Mouse (Mus musculus) kidney, postnatal 0 days (tissue): Measurements from ENCODE around the gene Chst5. TPM values are rescaled to one million over a fixed set of nuclear protein-coding genes. Genes with fewer than 3 reads are reported as not detected.
A peak's percentile ranks its signal among the peaks of the same experiment; 100 is the strongest.

Experiments used
- ATAC-seq: fragments of 200-750 bp; cut with Nextera tagmentation; replicated peaks from 2 replicates; pipeline ENCODE4 v1.8.0; 2017; ENCODE audit warnings: low read depth, moderate number of reproducible peaks, moderate TSS enrichment, moderate library complexity; ENCODE audit not compliant: low FRiP score
- DNase-seq: peaks from one replicate; pipeline ENCODE4 v3.0.0-alpha.2; 2016; ENCODE audit warnings: low spot score
- H3K27ac ChIP-seq: fragments of 300-500 bp; sonication (generic); 2 replicates; pipeline ENCODE4 v1.5.1; 2014; ENCODE audit warnings: mild to moderate bottlenecking
- H3K27me3 ChIP-seq: fragments of 300-500 bp; sonication (generic); 2 replicates; pipeline ENCODE4 v1.6.1; 2014; ENCODE audit warnings: low read length, mixed read lengths; ENCODE audit not compliant: insufficient read depth
- H3K36me3 ChIP-seq: fragments of 300-500 bp; sonication (generic); 2 replicates; pipeline ENCODE4 v1.6.1; 2014; ENCODE audit warnings: low read length, mixed read lengths; ENCODE audit not compliant: insufficient read depth
- H3K4me1 ChIP-seq: fragments of 300-500 bp; sonication (generic); replicated peaks from 2 replicates; pipeline ENCODE4 v1.6.1; 2014; ENCODE audit warnings: antibody characterized with exemption, low read length, mixed read lengths; ENCODE audit not compliant: insufficient read depth
- H3K4me2 ChIP-seq: fragments of 300-500 bp; sonication (generic); 2 replicates; pipeline ENCODE4 v1.6.1; 2014; ENCODE audit warnings: mild to moderate bottlenecking, low read length, moderate library complexity, mixed read lengths
- H3K4me3 ChIP-seq: fragments of 300-500 bp; sonication (generic); replicated peaks from 2 replicates; pipeline ENCODE4 v1.5.1; 2014; ENCODE audit warnings: low read depth, low read length
- H3K9ac ChIP-seq: fragments of 300-500 bp; sonication (generic); 2 replicates; pipeline ENCODE4 v1.6.1; 2014; ENCODE audit warnings: low read depth, low read length
- H3K9me3 ChIP-seq: fragments of 300-500 bp; sonication (generic); replicated peaks from 2 replicates; pipeline ENCODE4 v1.6.1; 2016; ENCODE audit warnings: low read length, inconsistent platforms, mixed read lengths
- CTCF ChIP-seq: IDR thresholded peaks from 2 replicates; pipeline ENCODE4 v1.5.1; 2016; ENCODE audit warnings: antibody characterized with exemption, low read depth, mild to moderate bottlenecking, moderate library complexity
- WGBS: fragments of 180-500 bp; shearing (Covaris S2); extraction: QIAGEN DNeasy Blood & Tissue Kit; methylation state at CpG from one replicate; pipeline ENCODE4 v1.1.7; 2014; 5-methylcytosine and 5-hydroxymethylcytosine counted together
- polyA plus RNA-seq: library from polyadenylated mRNA; unstranded; fragments of >200 nt; fragmentation: Nextera tagmentation; extraction: Ambion mirVana; gene quantifications from 2 replicates; pipeline ENCODE4 v1.2.1, GENCODE M21; 2015

The Chst5 gene
- polyA plus RNA-seq, 1 experiment from 2014 or later = 0.58 TPM

DNA sequence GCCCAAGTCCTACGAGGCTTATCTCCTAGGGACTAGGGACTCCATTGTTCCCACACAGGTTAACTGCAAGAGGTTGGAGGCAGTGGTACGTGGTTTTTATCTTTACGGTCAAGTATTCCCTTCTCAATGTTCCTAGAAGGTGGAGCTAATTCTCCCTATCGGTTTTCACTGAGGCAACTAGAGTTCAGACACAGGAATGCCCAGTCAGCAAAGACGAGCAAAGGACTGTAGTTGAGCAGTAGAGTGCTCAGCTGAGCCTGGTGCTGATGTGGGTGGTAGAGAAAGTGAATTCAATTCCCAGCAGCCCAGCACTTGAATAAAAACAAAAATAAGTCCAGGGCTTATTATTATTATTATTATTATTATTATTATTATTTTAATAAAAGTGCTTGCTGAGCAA, 17.6 kb downstream of the Chst5 start:
- Histone ChIP-seq H3K4me1 (peaks cover 14% of the 10 kb centered on the region; the same call in 1 of the 2 replicates), H3K27me3 (peaks cover 23% of the 10 kb centered on the region), H3K4me3 (no peak overlapping the region), H3K9ac (no peak overlapping the region), H3K4me2 (no peak overlapping the region), H3K27ac (no peak overlapping the region), H3K36me3 (no peaks in the 10 kb centered on the region), H3K9me3 (no peaks in the 10 kb centered on the region)
- 49% methylated on average over 5 of the region's 5 CpGs for WGBS
- no peak for DNase-seq
- no peak for ATAC-seq
- no peak for TF ChIP-seq CTCF

GRCm38 (mm10) chr8:111891983-111892382, 18.3 kb downstream of the Chst5 start:
- ATAC-seq (no peak), DNase-seq (no peak)
- H3K9me3 ChIP-seq = no peaks in the 10 kb centered on the region
- 21% methylated on average over 8 of the region's 8 CpGs for WGBS
- peaks cover 23% of the 10 kb centered on the region for H3K27me3 ChIP-seq
- H3K4me1 ChIP-seq = peaks cover 15% of the 10 kb centered on the region; the same call in 1 of the 2 replicates
- no peaks in the 10 kb centered on the region for H3K36me3 ChIP-seq
- H3K27ac ChIP-seq = no peak overlapping the region
- no peak for TF ChIP-seq CTCF
- H3K4me3 ChIP-seq = no peak overlapping the region
- H3K9ac ChIP-seq = no peak overlapping the region
- H3K4me2 ChIP-seq = no peak overlapping the region

GRCm38 (mm10) chr8:111890911-111891303, 19.3 kb downstream of the Chst5 start:
- Histone ChIP-seq H3K9me3 (no peaks in the 10 kb centered on the region), H3K4me3 (no peak overlapping the region), H3K4me1 (peaks cover 15% of the 10 kb centered on the region; the same call in 1 of the 2 replicates), H3K27me3 (peaks cover 23% of the 10 kb centered on the region), H3K27ac (no peak overlapping the region), H3K4me2 (no peak overlapping the region), H3K9ac (no peak overlapping the region), H3K36me3 (no peaks in the 10 kb centered on the region)
- WGBS = 66% methylated on average over 6 of the region's 6 CpGs
- TF ChIP-seq CTCF = no peak
- ATAC-seq = no peak
- no peak for DNase-seq

DNA sequence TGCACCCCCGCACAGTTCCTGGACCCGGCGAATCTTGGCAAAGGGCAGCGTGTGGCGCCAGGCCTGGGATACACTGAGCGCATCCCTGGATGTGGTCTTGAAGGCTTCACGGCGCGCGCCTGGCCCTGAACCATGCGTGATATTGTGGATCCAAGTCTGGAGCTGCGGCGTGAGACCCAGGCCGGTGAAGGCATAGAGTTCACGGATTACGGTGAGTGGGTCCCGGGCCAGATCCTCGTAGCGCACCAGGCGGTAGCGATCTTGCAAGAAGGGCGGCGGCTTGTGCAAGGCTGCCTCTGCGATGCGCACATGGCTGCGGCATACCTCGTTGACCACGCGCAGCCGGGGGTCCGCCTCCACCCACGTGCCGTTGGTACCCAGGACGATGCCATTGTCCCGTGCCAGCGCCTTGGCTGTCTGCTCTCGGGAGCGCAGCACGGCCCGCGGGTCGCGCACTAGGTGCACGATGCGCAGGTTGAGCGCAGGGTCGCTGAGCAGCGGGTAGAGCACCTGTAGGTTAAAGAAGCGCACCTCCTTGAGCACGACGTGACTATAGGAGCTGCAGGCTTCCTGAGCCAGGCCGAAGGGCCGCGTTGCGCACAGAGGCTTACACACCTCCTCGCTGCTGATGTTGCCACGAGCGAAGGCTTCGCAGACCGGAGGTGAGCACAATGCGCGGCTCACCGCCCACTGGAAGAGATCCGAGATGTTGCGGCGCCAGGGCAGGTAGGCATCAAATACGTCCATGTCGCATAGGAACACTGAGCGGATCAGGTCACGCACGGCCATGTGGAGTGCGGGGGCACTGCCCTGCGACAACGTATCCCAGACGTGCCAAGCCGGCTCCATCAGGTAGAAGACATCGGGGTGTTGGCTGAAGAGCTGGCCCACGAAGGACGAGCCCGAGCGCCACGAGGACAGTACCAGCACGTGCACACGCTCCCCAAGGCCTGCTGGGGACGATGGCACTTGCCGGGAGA, 20.0 kb downstream of the Chst5 start:
- H3K4me2 ChIP-seq = peak overlapping the region; percentile 46
- no peaks in the 10 kb centered on the region for H3K36me3 ChIP-seq
- DNase-seq (no peak), ATAC-seq (peak; percentile 46)
- H3K27me3 ChIP-seq = peaks cover 23% of the 10 kb centered on the region
- no peak overlapping the region for H3K9ac ChIP-seq
- peaks cover 15% of the 10 kb centered on the region; the same call in 1 of the 2 replicates for H3K4me1 ChIP-seq
- no peak overlapping the region for H3K27ac ChIP-seq
- H3K9me3 ChIP-seq = no peaks in the 10 kb centered on the region
- WGBS = 12% methylated on average over 86 of the region's 86 CpGs
- TF ChIP-seq CTCF = no peak
- H3K4me3 ChIP-seq = peak overlapping the region; percentile 22

GRCm38 (mm10) chr8:111888091-111888650, 22.1 kb downstream of the Chst5 start:
- ATAC-seq (no peak), DNase-seq (no peak)

DNA sequence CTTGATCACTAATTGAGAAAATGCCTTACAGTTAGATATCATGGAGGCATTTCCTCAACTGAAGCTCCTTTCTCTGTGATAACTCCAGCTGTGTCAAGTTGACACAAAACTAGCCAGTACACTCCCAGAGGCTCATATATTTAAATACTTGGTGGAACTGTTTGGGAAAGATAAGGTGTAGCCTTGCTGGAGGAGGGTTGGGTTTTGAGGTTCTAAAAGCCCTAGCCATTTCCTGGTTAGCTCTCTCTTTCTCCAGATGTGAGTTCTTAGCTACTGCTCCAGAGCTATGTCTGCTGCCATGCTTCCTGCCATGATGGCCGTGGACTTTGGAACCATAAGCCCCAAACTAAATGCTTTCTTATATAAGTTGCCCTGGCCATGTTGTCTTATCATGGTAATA, 22.8 kb downstream of the Chst5 start:
- Histone ChIP-seq H3K27me3 (peaks cover 23% of the 10 kb centered on the region), H3K4me3 (no peak overlapping the region), H3K9ac (no peak overlapping the region), H3K4me2 (no peak overlapping the region), H3K4me1 (peaks cover 15% of the 10 kb centered on the region; the same call in 1 of the 2 replicates), H3K36me3 (no peaks in the 10 kb centered on the region), H3K27ac (no peak overlapping the region), H3K9me3 (no peaks in the 10 kb centered on the region)
- DNase-seq (no peak), ATAC-seq (no peak)
- no peak for TF ChIP-seq CTCF
- WGBS = 69% methylated on average over 1 of the region's 1 CpGs

More at GRCm38 (mm10) chr8:111888091-111888650, 22.1 kb downstream of the Chst5 start:
- no peak for TF ChIP-seq CTCF
- H3K27ac ChIP-seq = no peak overlapping the region
- peaks cover 15% of the 10 kb centered on the region; the same call in 1 of the 2 replicates for H3K4me1 ChIP-seq
- no peak overlapping the region for H3K4me2 ChIP-seq
- peaks cover 23% of the 10 kb centered on the region for H3K27me3 ChIP-seq
- H3K36me3 ChIP-seq = no peaks in the 10 kb centered on the region
- H3K9ac ChIP-seq = no peak overlapping the region
- no peak overlapping the region for H3K4me3 ChIP-seq
- no peaks in the 10 kb centered on the region for H3K9me3 ChIP-seq
- WGBS = 22% methylated on average over 7 of the region's 7 CpGs
